Comparison of ENCODE assay signal across 8 mouse cellular contexts in the genomic region with DNA sequence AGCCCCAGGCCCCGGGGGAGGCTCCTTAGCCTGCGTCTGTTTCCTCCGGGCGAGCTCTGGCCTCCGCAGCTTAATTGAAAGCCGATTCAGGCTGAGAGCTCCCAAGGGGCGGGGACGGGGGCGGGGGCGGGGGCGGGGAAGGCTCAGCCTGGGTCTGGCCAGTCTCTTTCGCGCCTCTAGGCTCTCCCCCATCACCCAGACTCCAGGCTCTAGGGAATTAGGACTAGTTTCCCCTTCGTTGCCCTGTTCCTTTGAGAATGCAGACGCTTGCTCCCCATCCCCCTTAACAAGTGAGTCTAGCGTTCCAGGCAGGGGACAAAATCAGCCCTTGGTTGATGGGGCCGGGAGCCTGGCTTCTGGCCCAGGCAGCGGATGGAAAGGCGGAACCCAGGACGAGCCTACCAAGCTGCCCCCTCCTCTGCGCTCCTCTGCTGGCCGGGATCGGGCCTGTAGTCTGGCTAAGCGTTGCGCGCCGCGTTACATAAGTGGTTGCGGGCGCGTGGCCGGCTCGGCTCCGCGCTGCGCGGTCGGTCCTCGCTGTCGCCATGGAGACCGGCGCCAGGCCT. TPM values are rescaled to one million over a fixed set of nuclear protein-coding genes. Genes with fewer than 3 reads are reported as not detected.
A peak's percentile ranks its signal among the peaks of the same experiment; 100 is the strongest.
DNase-seq lines count a peak whose midpoint lies in the region; ATAC-seq and TF ChIP-seq lines count a peak whose summit lies in the region.

No protein-coding gene starts in this region.

- 0 out of 2 replicates have a peak, but pooled peaks have one; percentile 17 for ATAC-seq in intestine, embryonic 15.5 days
- peak; percentile 13; the same call in 1 of the 2 replicates for ATAC-seq in midbrain, postnatal 0 days (ENCODE audit: low FRiP score)

- peak overlapping the region; percentile 9; the same call in 1 of the 2 replicates for H3K4me3 ChIP-seq in intestine, embryonic 15.5 days (replicated peaks)
- H3K4me3 ChIP-seq in midbrain, postnatal 0 days (ENCODE audit: low read depth, low read length): peak overlapping the region; percentile 78

- peaks cover 17% of the 10 kb centered on the region for H3K4me1 ChIP-seq in intestine, embryonic 15.5 days (replicated peaks)
- H3K4me1 ChIP-seq in midbrain, postnatal 0 days (ENCODE audit: insufficient read depth, low read length): peaks cover 15% of the 10 kb centered on the region; the same call in 1 of the 2 replicates

- TF ChIP-seq CTCF in midbrain, postnatal 0 days (IDR thresholded peaks at IDR 0.05): no peak

- H3K4me2 ChIP-seq in intestine, embryonic 15.5 days (replicated peaks): peak overlapping the region; percentile 34; the same call in 1 of the 2 replicates
- H3K4me2 ChIP-seq in midbrain, postnatal 0 days (ENCODE audit: low read depth, low read length, poor library complexity, severe bottlenecking): peak overlapping the region; percentile 68

- H3K27ac ChIP-seq in intestine, embryonic 15.5 days: no peak overlapping the region
- peak overlapping the region; percentile 9; the same call in 1 of the 2 replicates for H3K27ac ChIP-seq in midbrain, postnatal 0 days (ENCODE audit: low read depth, low read length)

- DNase-seq in left cerebral cortex, adult 18-20 months (ENCODE audit: low spot score in 2 of 2): peak; percentile 74 to 84
- DNase-seq in left cerebral cortex, adult 11 months (ENCODE audit: low spot score): no peak
- peak; percentile 77 for DNase-seq in embryo, embryonic 11 days
- peak; percentile 76 for DNase-seq in midbrain, postnatal 0 days (ENCODE audit: low spot score)
- no peak for DNase-seq in thymus, postnatal 10 days (ENCODE audit: low spot score in 2 of 2)
- DNase-seq in adrenal gland, postnatal 36 days: no peak
- no peak for DNase-seq in spleen, adult 18-20 months

- 1% methylated on average over 42 of the region's 42 CpGs for WGBS in intestine, embryonic 15.5 days
- WGBS in midbrain, postnatal 0 days: under 1% methylated on average over 42 of the region's 42 CpGs

- no peaks in the 10 kb centered on the region for H3K36me3 ChIP-seq in intestine, embryonic 15.5 days
- no peaks in the 10 kb centered on the region for H3K36me3 ChIP-seq in midbrain, postnatal 0 days (ENCODE audit: insufficient read depth, low read length)

- no peak overlapping the region for H3K9ac ChIP-seq in intestine, embryonic 15.5 days
- H3K9ac ChIP-seq in midbrain, postnatal 0 days (replicated peaks; ENCODE audit: low read length, poor library complexity, severe bottlenecking): peak overlapping the region; percentile 48

- H3K27me3 ChIP-seq in intestine, embryonic 15.5 days (replicated peaks): peaks cover 66% of the 10 kb centered on the region
- no peaks in the 10 kb centered on the region for H3K27me3 ChIP-seq in midbrain, postnatal 0 days (ENCODE audit: insufficient read depth, low read length)

- H3K9me3 ChIP-seq in intestine, embryonic 15.5 days: no peaks in the 10 kb centered on the region
- H3K9me3 ChIP-seq in midbrain, postnatal 0 days (ENCODE audit: low read length): no peaks in the 10 kb centered on the region

RNA-seq across cellular contexts. Expression of gene Slc12a5, which starts 10.1 kb away (rescaled TPM):
- 100 to 1,000 TPM; 538 to 565 TPM for total RNA-seq in left cerebral cortex, adult 18-20 months (2021)
- 0.80 and 0.97 TPM in 2 replicates for polyA plus RNA-seq in intestine, embryonic 15.5 days (2015; fragmentation: Nextera tagmentation; extraction: Ambion mirVana)
- 311 and 368 TPM in 2 replicates for total RNA-seq in midbrain, postnatal 0 days (2014; rRNA removed)
- 83.5 and 86.4 TPM in 2 replicates for polyA plus RNA-seq in midbrain, postnatal 0 days (2015; fragmentation: Nextera tagmentation; extraction: Ambion mirVana)
- total RNA-seq in adrenal gland, postnatal 36 days (2021): 1 to 10 TPM; 4.3 to 7.9 TPM

RNA-seq across cellular contexts. Expression of gene Mmp9, which starts 30.1 kb away (rescaled TPM):
- 1 to 10 TPM; 2.0 to 2.1 TPM for total RNA-seq in left cerebral cortex, adult 18-20 months (2021)
- polyA plus RNA-seq in intestine, embryonic 15.5 days (2015; fragmentation: Nextera tagmentation; extraction: Ambion mirVana): 4.9 and 5.2 TPM in 2 replicates
- total RNA-seq in midbrain, postnatal 0 days (2014; rRNA removed): 7.5 and 13.4 TPM in 2 replicates
- polyA plus RNA-seq in midbrain, postnatal 0 days (2015; fragmentation: Nextera tagmentation; extraction: Ambion mirVana): 7.1 and 8.2 TPM in 2 replicates
- total RNA-seq in adrenal gland, postnatal 36 days (2021): under 1 TPM; 0.56 to 0.60 TPM

RNA-seq across cellular contexts. Expression of gene Zfp335, which starts 59.2 kb away (rescaled TPM):
- total RNA-seq in left cerebral cortex, adult 18-20 months (2021): 10 to 100 TPM; 25.0 to 25.1 TPM
- polyA plus RNA-seq in intestine, embryonic 15.5 days (2015; fragmentation: Nextera tagmentation; extraction: Ambion mirVana): 10.7 and 11.3 TPM in 2 replicates
- total RNA-seq in midbrain, postnatal 0 days (2014; rRNA removed): 28.9 and 29.0 TPM in 2 replicates
- polyA plus RNA-seq in midbrain, postnatal 0 days (2015; fragmentation: Nextera tagmentation; extraction: Ambion mirVana): 11.1 and 11.4 TPM in 2 replicates
- total RNA-seq in adrenal gland, postnatal 36 days (2021): 10 to 100 TPM; 14.8 to 18.3 TPM

Comparison
In these comparisons a context has a peak if more than half of its experiments do, and no peak if none do; other contexts are left out.
1. DNase-seq: peak in left cerebral cortex, adult 18-20 months (2 of 2), embryo, embryonic 11 days (single experiment) and midbrain, postnatal 0 days (single experiment); none in left cerebral cortex, adult 11 months (single experiment), thymus, postnatal 10 days (0 of 2), adrenal gland, postnatal 36 days (0 of 2) and spleen, adult 18-20 months (0 of 2).
2. RNA of gene Slc12a5, which starts 10.1 kb away (total RNA-seq): 538 to 565 TPM in left cerebral cortex, adult 18-20 months and 311 to 368 TPM in midbrain, postnatal 0 days; 4.3 to 7.9 TPM in adrenal gland, postnatal 36 days; every median in the first group is over 10 times any median in the second.